Mouse (Mus musculus): ENCODE results near the gene Smbd1. TPM values are rescaled to one million over a fixed set of nuclear protein-coding genes. Genes with fewer than 3 reads are reported as not detected.
A peak's percentile ranks its signal among the peaks of the same experiment; 100 is the strongest.

Gene Smbd1
- not detected in 2 replicates for total RNA-seq (2015)
- total RNA-seq (2017) = not detected in 2 replicates

GRCm38 (mm10) chr16:32810321-32810720 lies at the start of gene Smbd1:
Gene Smbd1, minus strand, starts transcription at chr16:32810477.
- ATAC-seq (replicated peaks; ENCODE audit: poor library complexity) = no peak

- no peak for ATAC-seq (replicated peaks; ENCODE audit: poor library complexity)
Measured at GRCm38 (mm10) chr16:32858771-32859636, 48.7 kb upstream of the Smbd1 start.

GRCm38 (mm10) chr16:32858356-32858755 lies 48.1 kb upstream of the Smbd1 start:
- no peak for ATAC-seq (replicated peaks; ENCODE audit: poor library complexity)

- no peak for ATAC-seq (replicated peaks; ENCODE audit: poor library complexity)
Measured at GRCm38 (mm10) chr16:32856751-32857150, 46.5 kb upstream of the Smbd1 start.

- ATAC-seq (replicated peaks; ENCODE audit: poor library complexity) = peak; percentile 75
Measured at GRCm38 (mm10) chr16:32854050-32854571, 43.8 kb upstream of the Smbd1 start.

- ATAC-seq (replicated peaks; ENCODE audit: poor library complexity) = no peak
Measured at GRCm38 (mm10) chr16:32853492-32854049, 43.3 kb upstream of the Smbd1 start.

- ATAC-seq (replicated peaks; ENCODE audit: poor library complexity) = no peak
Measured at GRCm38 (mm10) chr16:32849042-32849830, 39.0 kb upstream of the Smbd1 start.

GRCm38 (mm10) chr16:32847103-32847502 lies 36.8 kb upstream of the Smbd1 start:
- no peak for ATAC-seq (replicated peaks; ENCODE audit: poor library complexity)

- no peak for ATAC-seq (replicated peaks; ENCODE audit: poor library complexity)
Measured at GRCm38 (mm10) chr16:32831501-32831900, 21.2 kb upstream of the Smbd1 start.

GRCm38 (mm10) chr16:32829104-32829503 lies 18.8 kb upstream of the Smbd1 start:
- ATAC-seq (replicated peaks; ENCODE audit: poor library complexity) = no peak

GRCm38 (mm10) chr16:32826521-32826920 lies 16.2 kb upstream of the Smbd1 start:
- no peak for ATAC-seq (replicated peaks; ENCODE audit: poor library complexity)

GRCm38 (mm10) chr16:32825380-32825779 lies 15.1 kb upstream of the Smbd1 start:
- ATAC-seq (replicated peaks; ENCODE audit: poor library complexity) = no peak

- no peak for ATAC-seq (replicated peaks; ENCODE audit: poor library complexity)
Measured at GRCm38 (mm10) chr16:32824061-32824460, 13.8 kb upstream of the Smbd1 start.

- ATAC-seq (replicated peaks; ENCODE audit: poor library complexity) = no peak
Measured at GRCm38 (mm10) chr16:32823487-32823886, 13.2 kb upstream of the Smbd1 start.

GRCm38 (mm10) chr16:32822881-32823280 lies 12.6 kb upstream of the Smbd1 start:
- 0 out of 2 replicates have a peak, but pooled peaks have one; percentile 42 for ATAC-seq (replicated peaks; ENCODE audit: poor library complexity)

- ATAC-seq (replicated peaks; ENCODE audit: poor library complexity) = no peak
Measured at GRCm38 (mm10) chr16:32822450-32822827, 12.2 kb upstream of the Smbd1 start.

- ATAC-seq (replicated peaks; ENCODE audit: poor library complexity) = no peak
Measured at GRCm38 (mm10) chr16:32821772-32822449, 11.6 kb upstream of the Smbd1 start.

GRCm38 (mm10) chr16:32818441-32818840 lies 8.2 kb upstream of the Smbd1 start:
- ATAC-seq (replicated peaks; ENCODE audit: poor library complexity) = no peak

GRCm38 (mm10) chr16:32818036-32818435 lies 7.8 kb upstream of the Smbd1 start:
- ATAC-seq (replicated peaks; ENCODE audit: poor library complexity) = no peak

- ATAC-seq (replicated peaks; ENCODE audit: poor library complexity) = no peak
Measured at GRCm38 (mm10) chr16:32815160-32815605, 4.9 kb upstream of the Smbd1 start.

- ATAC-seq (replicated peaks; ENCODE audit: poor library complexity) = peak; percentile 35; the same call in 1 of the 2 replicates
Measured at GRCm38 (mm10) chr16:32814539-32814938, 4.3 kb upstream of the Smbd1 start.

All from megakaryocyte progenitor cell, adult 5-6 weeks (primary cell).